Mouse (Mus musculus): ENCODE results near the gene Clybl. TPM values are rescaled to one million over a fixed set of nuclear protein-coding genes. Genes with fewer than 3 reads are reported as not detected.

The Clybl gene
- polyA plus RNA-seq, 1 experiment: 1.0 TPM

DNA sequence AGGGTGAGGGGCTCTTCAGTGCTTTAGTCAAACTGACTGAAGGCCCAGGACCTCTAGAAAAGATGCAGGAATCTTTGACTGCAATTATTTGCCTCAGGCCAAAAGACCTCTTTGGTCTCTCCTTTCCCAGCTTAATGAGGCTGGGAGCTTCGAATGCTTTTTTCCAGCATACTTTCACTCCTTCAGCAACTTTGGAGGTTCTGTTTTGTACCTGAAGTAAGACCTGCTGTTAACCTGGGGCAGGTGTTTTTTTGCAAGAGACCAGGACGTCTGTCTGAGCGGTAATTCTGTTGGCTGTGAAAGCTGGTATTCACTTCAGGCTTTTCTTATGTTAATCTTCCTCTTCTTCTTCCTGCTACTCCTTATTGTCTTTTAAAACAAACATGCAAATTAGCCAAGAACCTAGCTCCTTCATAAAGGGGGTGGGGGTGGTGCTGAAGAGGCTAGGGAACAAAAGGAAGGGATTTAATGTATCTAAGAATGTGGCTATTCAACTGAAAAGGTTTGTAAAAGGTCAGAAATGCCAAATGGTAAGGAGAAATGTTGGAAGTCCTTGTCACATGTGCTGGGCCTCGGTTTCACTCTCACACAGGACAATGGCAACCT is 234.8 kb downstream of the Clybl start:
- TF ChIP-seq GATA1 (IDR thresholded peaks at IDR 0.05; ENCODE audit: low read length): no peak
- TF ChIP-seq TAL1 (IDR thresholded peaks at IDR 0.05; ENCODE audit: low read length): no peak

DNA sequence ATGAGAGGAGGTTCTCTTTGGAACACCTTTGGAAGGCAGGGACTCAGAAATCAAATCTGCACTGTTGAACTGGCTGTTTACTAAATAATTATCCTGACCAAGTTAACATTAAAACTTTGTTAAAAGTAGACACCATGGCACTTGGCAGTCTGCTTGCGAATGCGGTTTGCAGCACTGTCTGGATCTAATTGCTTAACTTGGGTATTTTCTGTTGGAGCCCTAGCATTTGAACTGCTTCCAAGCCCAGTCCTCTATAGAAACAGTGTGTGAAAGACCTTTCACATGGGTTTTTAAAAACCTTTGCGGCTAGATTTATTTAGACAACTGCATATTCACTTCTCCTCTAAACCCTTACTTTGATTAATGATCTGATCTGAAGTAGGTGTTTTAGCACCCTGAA is 242.9 kb downstream of the Clybl start:
- H3K9me3 ChIP-seq (ENCODE audit: control insufficient read depth, low read length): peaks cover 2% of the 10 kb centered on the region; the same call in 1 of the 2 replicates
- no peak for TF ChIP-seq TAL1 (IDR thresholded peaks at IDR 0.05; ENCODE audit: low read length)
- no peak for TF ChIP-seq GATA1 (IDR thresholded peaks at IDR 0.05; ENCODE audit: low read length)
- no peaks in the 10 kb centered on the region for H3K36me3 ChIP-seq (ENCODE audit: control insufficient read depth)
- H3K4me3 ChIP-seq (replicated peaks): no peak overlapping the region
- no peaks in the 10 kb centered on the region for H3K27me3 ChIP-seq (ENCODE audit: control insufficient read depth)
- no peaks in the 10 kb centered on the region for H3K4me1 ChIP-seq (ENCODE audit: control insufficient read depth)

More for the DNA sequence above, 234.8 kb downstream of the Clybl start:
- Histone ChIP-seq H3K9me3 (ENCODE audit: control insufficient read depth, low read length) (peaks cover 2% of the 10 kb centered on the region; the same call in 1 of the 2 replicates), H3K4me3 (replicated peaks) (no peak overlapping the region), H3K4me1 (ENCODE audit: control insufficient read depth) (no peaks in the 10 kb centered on the region), H3K36me3 (ENCODE audit: control insufficient read depth) (no peaks in the 10 kb centered on the region), H3K27me3 (ENCODE audit: control insufficient read depth) (no peaks in the 10 kb centered on the region)

- Histone ChIP-seq H3K9me3 (ENCODE audit: control insufficient read depth, low read length) (no peaks in the 10 kb centered on the region), H3K4me3 (replicated peaks) (no peak overlapping the region), H3K4me1 (ENCODE audit: control insufficient read depth) (no peaks in the 10 kb centered on the region), H3K27me3 (ENCODE audit: control insufficient read depth) (no peaks in the 10 kb centered on the region), H3K36me3 (ENCODE audit: control insufficient read depth) (no peaks in the 10 kb centered on the region)
- TF ChIP-seq TAL1 (IDR thresholded peaks at IDR 0.05; ENCODE audit: low read length) (no peak), GATA1 (IDR thresholded peaks at IDR 0.05; ENCODE audit: low read length) (no peak)
Observed at GRCm38 (mm10) chr14:122426529-122427203, 245.2 kb downstream of the Clybl start.

DNA sequence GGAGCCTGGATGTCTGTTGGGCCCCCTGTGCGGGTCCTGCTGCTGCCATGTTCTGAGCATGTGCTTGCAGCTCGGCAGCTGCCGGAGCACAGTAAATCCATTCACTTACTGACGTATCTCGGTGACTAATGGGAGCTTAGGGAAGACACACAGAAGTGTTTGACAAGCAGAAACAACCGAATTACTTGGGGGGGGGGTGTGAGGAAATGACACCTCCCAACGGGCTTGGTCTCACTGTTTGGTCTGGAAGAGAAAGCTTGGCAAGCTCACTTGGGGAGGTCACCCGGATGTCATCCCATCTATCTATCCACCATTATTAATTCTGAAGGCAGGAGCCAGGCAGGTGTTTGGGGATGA is 245.7 kb downstream of the Clybl start:
- Histone ChIP-seq H3K9me3 (ENCODE audit: control insufficient read depth, low read length) (no peaks in the 10 kb centered on the region), H3K36me3 (ENCODE audit: control insufficient read depth) (no peaks in the 10 kb centered on the region), H3K27me3 (ENCODE audit: control insufficient read depth) (no peaks in the 10 kb centered on the region), H3K4me3 (replicated peaks) (no peak overlapping the region), H3K4me1 (ENCODE audit: control insufficient read depth) (no peaks in the 10 kb centered on the region)
- TF ChIP-seq GATA1 (IDR thresholded peaks at IDR 0.05; ENCODE audit: low read length): no peak
- no peak for TF ChIP-seq TAL1 (IDR thresholded peaks at IDR 0.05; ENCODE audit: low read length)

DNA sequence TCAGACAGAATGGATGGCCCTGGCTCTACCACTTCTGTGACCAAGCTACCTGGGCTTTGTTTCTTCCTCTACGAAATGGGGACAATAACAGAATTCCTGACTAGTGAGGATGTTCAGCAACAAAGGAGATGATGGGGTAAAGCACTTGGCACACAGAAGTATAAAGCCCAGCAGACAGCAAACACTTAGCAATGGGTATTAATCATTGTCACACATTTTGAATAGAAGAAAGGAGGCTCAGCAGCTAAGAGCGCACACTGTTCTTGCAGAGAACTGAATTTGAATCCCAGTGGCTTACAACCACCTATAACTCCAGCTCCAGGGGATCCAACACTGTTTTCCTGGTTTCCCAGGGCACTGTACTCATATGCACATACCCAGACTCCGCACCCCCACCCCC is 246.2 kb downstream of the Clybl start:
- Histone ChIP-seq H3K4me1 (ENCODE audit: control insufficient read depth) (no peaks in the 10 kb centered on the region), H3K36me3 (ENCODE audit: control insufficient read depth) (no peaks in the 10 kb centered on the region), H3K9me3 (ENCODE audit: control insufficient read depth, low read length) (no peaks in the 10 kb centered on the region), H3K4me3 (replicated peaks) (no peak overlapping the region), H3K27me3 (ENCODE audit: control insufficient read depth) (no peaks in the 10 kb centered on the region)
- TF ChIP-seq TAL1 (IDR thresholded peaks at IDR 0.05; ENCODE audit: low read length): no peak
- no peak for TF ChIP-seq GATA1 (IDR thresholded peaks at IDR 0.05; ENCODE audit: low read length)

- TF ChIP-seq GATA1 (IDR thresholded peaks at IDR 0.05; ENCODE audit: low read length) (no peak), TAL1 (IDR thresholded peaks at IDR 0.05; ENCODE audit: low read length) (no peak)
- H3K4me3 ChIP-seq (replicated peaks): no peak overlapping the region
- no peaks in the 10 kb centered on the region for H3K36me3 ChIP-seq (ENCODE audit: control insufficient read depth)
- H3K9me3 ChIP-seq (ENCODE audit: control insufficient read depth, low read length): no peaks in the 10 kb centered on the region
- no peaks in the 10 kb centered on the region for H3K4me1 ChIP-seq (ENCODE audit: control insufficient read depth)
- no peaks in the 10 kb centered on the region for H3K27me3 ChIP-seq (ENCODE audit: control insufficient read depth)
Observed at GRCm38 (mm10) chr14:122432558-122432957, 251.1 kb downstream of the Clybl start.

DNA sequence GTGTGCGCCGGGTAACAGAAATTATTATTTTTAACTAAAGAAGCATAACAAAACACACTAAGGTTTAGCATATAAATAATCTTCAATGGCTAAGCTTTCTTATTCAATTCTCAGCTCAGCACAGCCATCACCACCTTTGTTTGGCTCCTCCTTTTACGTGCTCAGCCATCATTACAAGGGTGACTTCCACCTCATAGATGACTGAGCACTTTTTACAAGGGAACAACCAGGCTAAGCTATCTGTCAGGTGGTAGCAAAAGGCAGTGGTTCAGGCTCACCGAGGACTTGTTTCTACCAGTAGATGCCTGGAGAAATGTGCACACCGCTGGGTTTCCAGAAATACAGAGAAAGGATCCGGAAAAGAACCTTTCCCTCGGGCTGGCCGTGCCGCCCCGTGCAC is 252.5 kb downstream of the Clybl start:
- H3K36me3 ChIP-seq (ENCODE audit: control insufficient read depth): no peaks in the 10 kb centered on the region
- TF ChIP-seq TAL1 (IDR thresholded peaks at IDR 0.05; ENCODE audit: low read length): no peak
- no peak for TF ChIP-seq GATA1 (IDR thresholded peaks at IDR 0.05; ENCODE audit: low read length)
- no peaks in the 10 kb centered on the region for H3K27me3 ChIP-seq (ENCODE audit: control insufficient read depth)
- no peak overlapping the region for H3K4me3 ChIP-seq (replicated peaks)
- H3K9me3 ChIP-seq (ENCODE audit: control insufficient read depth, low read length): no peaks in the 10 kb centered on the region
- H3K4me1 ChIP-seq (ENCODE audit: control insufficient read depth): no peaks in the 10 kb centered on the region

DNA sequence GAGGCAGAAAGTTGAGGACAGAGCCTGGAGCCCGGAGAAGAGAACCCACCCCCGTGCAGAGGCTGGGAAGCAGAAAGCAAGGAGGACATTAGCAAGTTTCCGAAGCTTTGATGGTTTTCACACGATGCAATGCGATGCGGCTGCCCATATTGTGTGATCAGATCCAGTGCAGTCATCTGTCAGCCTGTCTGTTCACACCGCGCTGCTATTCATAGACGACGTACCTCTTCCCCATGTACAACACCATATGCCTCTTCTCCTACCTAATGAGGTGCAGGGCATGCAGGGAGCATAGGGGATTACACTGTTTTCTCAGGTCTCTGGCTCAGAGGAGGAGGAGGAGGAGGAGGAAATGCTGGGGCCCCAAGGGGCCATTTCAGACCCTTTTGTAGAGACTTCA is 255.3 kb downstream of the Clybl start:
- Histone ChIP-seq H3K36me3 (ENCODE audit: control insufficient read depth) (no peaks in the 10 kb centered on the region), H3K4me1 (ENCODE audit: control insufficient read depth) (no peaks in the 10 kb centered on the region), H3K27me3 (ENCODE audit: control insufficient read depth) (no peaks in the 10 kb centered on the region), H3K9me3 (ENCODE audit: control insufficient read depth, low read length) (no peaks in the 10 kb centered on the region), H3K4me3 (replicated peaks) (no peak overlapping the region)
- TF ChIP-seq TAL1 (IDR thresholded peaks at IDR 0.05; ENCODE audit: low read length) (no peak), GATA1 (IDR thresholded peaks at IDR 0.05; ENCODE audit: low read length) (no peak)

DNA sequence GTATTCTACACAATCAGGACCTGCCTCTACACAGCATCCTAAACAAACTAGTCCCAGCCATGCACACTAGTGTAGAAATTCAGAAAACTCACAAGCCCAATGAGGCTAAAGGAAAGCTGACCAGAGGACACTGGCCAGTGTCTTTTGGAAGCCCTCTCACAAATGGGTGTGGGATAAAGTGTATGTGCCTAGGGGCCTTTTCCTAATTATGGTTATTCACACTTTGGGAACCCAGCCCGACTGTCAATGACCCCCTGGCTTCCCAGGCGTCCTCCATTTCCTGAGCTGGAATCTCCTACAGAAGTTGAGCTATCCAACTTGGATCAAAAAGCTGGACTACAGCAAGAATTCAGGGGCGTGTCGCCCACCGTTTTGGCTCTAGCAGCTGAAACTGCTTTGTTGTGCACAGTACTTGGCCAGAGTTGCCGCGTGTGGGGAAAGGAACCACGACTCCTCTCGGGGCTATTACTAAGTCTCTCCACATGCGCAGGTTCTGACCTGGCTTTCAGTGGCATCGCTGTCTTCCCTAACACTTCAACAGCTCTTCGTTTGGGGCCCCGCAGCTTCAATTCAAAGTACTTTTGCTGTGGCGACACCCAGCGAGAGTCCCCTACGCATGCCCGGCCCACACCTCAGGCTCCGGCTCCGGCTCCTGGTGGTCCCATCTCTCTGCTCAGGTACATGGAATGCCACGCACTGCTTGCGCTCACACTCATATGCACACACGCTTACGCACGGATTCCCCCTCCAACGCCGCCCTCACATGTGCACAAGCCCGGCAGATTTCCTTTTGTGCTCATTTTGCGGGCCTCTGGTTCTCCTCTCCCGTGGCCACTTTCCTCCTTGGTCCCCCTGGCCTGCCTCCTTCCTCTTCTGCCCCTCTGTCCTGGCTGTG is 268.3 kb downstream of the Clybl start:
- Histone ChIP-seq H3K27me3 (ENCODE audit: control insufficient read depth) (peaks cover 61% of the 10 kb centered on the region), H3K9me3 (ENCODE audit: control insufficient read depth, low read length) (no peaks in the 10 kb centered on the region), H3K36me3 (ENCODE audit: control insufficient read depth) (no peaks in the 10 kb centered on the region), H3K4me3 (replicated peaks) (no peak overlapping the region), H3K4me1 (ENCODE audit: control insufficient read depth) (no peaks in the 10 kb centered on the region)
- TF ChIP-seq GATA1 (IDR thresholded peaks at IDR 0.05; ENCODE audit: low read length): no peak
- no peak for TF ChIP-seq TAL1 (IDR thresholded peaks at IDR 0.05; ENCODE audit: low read length)

Data from erythroblast, embryonic 14.5 days (primary cell).